Mouse (Mus musculus) urinary bladder, adult 2 months (tissue): ENCODE results near the gene Cldn8. TPM values are rescaled to one million over a fixed set of nuclear protein-coding genes. Genes with fewer than 3 reads are reported as not detected.

Experiments used
- DNase-seq: peaks from one replicate; pipeline ENCODE4 v3.0.0; 2022; ENCODE audit warnings: low spot score
- polyA plus RNA-seq: library from polyadenylated mRNA; depleted of rRNA; stranded (reverse); fragments of >200 nt; gene quantifications from 2 replicates; pipeline ENCODE4 v1.2.3, GENCODE M21; 2012; rRNA removed

The Cldn8 gene
- polyA plus RNA-seq: 61.8 and 94.6 TPM in 2 replicates

GRCm38 (mm10) chr16:88563045-88563913 lies at the start of gene Cldn8:
Gene Cldn8, minus strand, starts transcription at chr16:88563183.
- no peak for DNase-seq

- no peak for DNase-seq
These were observed 49.7 kb upstream of the Cldn8 start for GRCm38 (mm10) chr16:88612712-88613111.

GRCm38 (mm10) chr16:88611922-88612321 lies 48.9 kb upstream of the Cldn8 start, which contains the start of gene Krtap24-1:
Gene Krtap24-1, minus strand, starts transcription at chr16:88612279.
- DNase-seq: no peak

GRCm38 (mm10) chr16:88604570-88604969 lies 41.6 kb upstream of the Cldn8 start:
- DNase-seq: no peak

GRCm38 (mm10) chr16:88602464-88602863 lies 39.5 kb upstream of the Cldn8 start:
- no peak for DNase-seq

- no peak for DNase-seq
These were observed 37.3 kb upstream of the Cldn8 start for GRCm38 (mm10) chr16:88600303-88600702.

- no peak for DNase-seq
These were observed 36.7 kb upstream of the Cldn8 start for GRCm38 (mm10) chr16:88599504-88600237.

GRCm38 (mm10) chr16:88592758-88593157 lies 29.8 kb upstream of the Cldn8 start:
- no peak for DNase-seq

GRCm38 (mm10) chr16:88583338-88583737 lies 20.4 kb upstream of the Cldn8 start:
- DNase-seq: no peak

- DNase-seq: no peak
These were observed 13.1 kb upstream of the Cldn8 start for GRCm38 (mm10) chr16:88575885-88576679.

- no peak for DNase-seq
These were observed 10.0 kb upstream of the Cldn8 start for GRCm38 (mm10) chr16:88572904-88573404.

- no peak for DNase-seq
These were observed 7.2 kb upstream of the Cldn8 start for GRCm38 (mm10) chr16:88570136-88570535.

- DNase-seq: no peak
These were observed 6.7 kb upstream of the Cldn8 start for GRCm38 (mm10) chr16:88569732-88570131.

GRCm38 (mm10) chr16:88569096-88569495 lies 6.1 kb upstream of the Cldn8 start:
- no peak for DNase-seq

- DNase-seq: no peak
These were observed 1.3 kb downstream of the Cldn8 start for GRCm38 (mm10) chr16:88561617-88562164.

GRCm38 (mm10) chr16:88542488-88542887 lies 20.5 kb downstream of the Cldn8 start:
- DNase-seq: no peak

GRCm38 (mm10) chr16:88539841-88540487 lies 23.0 kb downstream of the Cldn8 start:
- no peak for DNase-seq

- no peak for DNase-seq
These were observed 51.6 kb downstream of the Cldn8 start for GRCm38 (mm10) chr16:88511348-88511747.
